Mouse (Mus musculus): Measurements from ENCODE around the gene Ranbp17.

Gene Ranbp17

DNA sequence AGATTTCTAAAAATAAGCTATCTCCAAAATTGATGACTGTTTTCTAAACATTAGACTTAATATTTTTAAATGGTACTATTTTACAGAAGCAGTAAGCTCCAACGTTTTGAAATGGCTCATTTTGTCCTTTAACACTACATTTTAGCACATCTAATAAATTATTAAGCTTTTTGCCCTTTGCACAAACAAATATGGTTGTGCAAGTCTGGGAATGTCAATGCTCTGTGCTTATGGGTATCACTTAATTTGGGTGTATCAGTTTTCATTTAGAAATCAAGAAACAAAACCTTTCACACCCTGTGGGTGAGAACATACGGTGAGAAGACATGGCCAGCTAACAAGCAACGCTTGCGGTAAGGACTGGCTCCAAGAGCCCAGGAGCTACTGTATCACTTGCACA, 108.9 kb downstream of the Ranbp17 start:
- no peak for DNase-seq (ENCODE audit: low spot score)

- DNase-seq (ENCODE audit: low spot score), result no peak
Measured at GRCm38 (mm10) chr11:33399346-33399745, 114.2 kb downstream of the Ranbp17 start.

DNA sequence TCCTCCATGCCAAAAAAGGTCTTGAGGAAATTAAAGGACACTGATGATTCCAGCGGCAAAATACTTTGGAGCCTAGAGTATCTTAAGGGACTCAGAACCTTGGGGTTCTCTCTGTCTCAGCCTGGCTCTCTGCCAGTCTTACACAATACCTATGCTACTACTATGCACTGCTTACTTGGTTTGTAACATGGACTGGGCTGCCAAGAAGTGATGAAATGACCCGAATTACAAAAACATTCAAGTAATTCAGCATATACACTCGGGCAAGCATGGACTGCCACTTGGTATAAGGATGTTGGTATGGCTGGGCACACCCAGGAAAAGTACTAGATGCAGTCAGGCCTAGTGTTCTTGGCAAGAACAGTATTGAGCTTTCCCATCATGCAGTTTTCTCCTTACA, 114.8 kb downstream of the Ranbp17 start:
- DNase-seq (ENCODE audit: low spot score), result no peak

DNA sequence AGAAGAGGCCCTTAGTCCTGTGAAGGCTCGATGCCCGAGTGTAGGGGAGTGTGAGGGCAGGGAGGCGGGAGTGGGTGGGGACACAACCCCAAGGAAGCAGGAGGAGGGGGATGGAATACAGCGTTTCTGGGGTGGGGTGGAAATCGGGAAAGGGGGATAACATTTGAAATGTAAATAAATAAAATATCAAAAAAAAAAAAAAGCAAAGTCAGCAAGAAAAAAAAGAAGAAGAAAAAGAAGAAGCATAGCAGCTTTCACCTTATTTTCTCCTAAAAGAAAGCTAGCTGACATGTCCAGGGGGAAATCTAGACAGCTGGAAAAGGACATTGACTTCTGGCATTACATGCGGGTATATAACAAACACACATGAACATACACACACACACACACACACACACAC, 117.3 kb downstream of the Ranbp17 start:
- DNase-seq (ENCODE audit: low spot score), result no peak

GRCm38 (mm10) chr11:33394093-33394492, 119.5 kb downstream of the Ranbp17 start:
- DNase-seq (ENCODE audit: low spot score), result no peak

DNA sequence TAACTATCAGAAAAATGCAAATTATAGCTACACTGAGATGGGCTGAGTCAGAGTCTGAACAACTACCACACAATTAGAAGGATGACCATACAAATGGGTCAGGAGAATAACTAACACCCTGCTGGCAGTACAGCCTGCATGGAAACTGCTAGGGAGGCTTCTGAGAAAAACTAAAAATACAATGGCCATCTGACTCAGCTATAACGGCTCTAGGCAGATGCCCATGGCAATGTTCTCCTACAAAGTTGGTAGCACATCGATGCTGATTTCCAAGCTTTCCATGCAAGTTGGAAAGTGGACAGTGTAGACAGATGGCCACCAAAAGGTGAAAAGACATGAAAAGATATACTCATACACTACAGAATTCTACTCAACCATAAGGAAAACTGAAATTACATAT, 124.9 kb downstream of the Ranbp17 start:
- no peak for DNase-seq (ENCODE audit: low spot score)

- no peak for DNase-seq (ENCODE audit: low spot score)
Measured at GRCm38 (mm10) chr11:33361867-33362266, 151.7 kb downstream of the Ranbp17 start.

GRCm38 (mm10) chr11:33349269-33349668, 164.3 kb downstream of the Ranbp17 start:
- no peak for DNase-seq (ENCODE audit: low spot score)

DNA sequence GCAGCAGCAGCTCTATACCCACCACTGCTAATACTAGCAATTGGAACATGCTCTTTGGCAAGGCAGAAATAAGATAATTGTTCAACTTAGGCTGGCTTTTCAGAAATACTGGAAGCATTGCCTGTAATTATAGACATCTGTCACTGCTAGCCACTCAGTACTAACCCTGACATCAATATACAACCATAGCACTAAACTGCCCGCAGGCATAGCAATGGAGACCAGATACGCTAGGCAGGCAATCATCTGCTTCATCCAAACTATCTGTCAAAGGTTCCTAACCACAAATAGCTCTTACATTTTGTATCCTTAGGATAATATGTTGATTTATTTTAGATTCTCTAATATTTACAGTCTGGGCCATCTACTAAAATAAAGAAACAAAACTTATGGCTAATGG, 171.5 kb downstream of the Ranbp17 start:
- DNase-seq (ENCODE audit: low spot score), result no peak

DNA sequence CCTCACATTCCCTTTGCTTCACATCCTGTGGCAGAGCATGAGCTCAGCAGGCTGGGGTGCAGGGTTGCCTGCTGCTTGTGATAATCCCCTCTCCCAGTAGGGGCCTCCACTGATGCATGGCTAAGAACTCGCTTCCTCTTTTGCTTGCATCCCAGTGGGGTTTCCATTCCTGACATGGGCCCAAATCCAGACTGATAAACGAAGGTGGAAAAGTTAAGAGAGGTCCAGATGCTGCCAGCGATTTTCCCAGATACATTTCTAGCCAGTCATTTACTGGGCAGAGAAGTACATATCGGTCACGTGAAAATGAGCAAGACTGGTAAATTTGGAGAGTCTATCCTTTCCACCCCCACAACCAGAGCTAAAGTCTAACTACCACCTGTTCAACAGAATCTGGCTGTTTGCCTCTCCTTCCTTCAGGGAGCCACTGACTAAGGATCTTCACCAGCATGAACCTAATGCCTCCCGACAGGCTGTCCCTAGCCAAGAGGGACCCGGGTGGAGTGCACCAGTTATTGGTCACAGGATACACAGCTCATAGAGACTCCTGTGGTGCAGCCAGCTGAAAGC, 176.9 kb downstream of the Ranbp17 start:
- peak; percentile 5 for DNase-seq (ENCODE audit: low spot score)

DNA sequence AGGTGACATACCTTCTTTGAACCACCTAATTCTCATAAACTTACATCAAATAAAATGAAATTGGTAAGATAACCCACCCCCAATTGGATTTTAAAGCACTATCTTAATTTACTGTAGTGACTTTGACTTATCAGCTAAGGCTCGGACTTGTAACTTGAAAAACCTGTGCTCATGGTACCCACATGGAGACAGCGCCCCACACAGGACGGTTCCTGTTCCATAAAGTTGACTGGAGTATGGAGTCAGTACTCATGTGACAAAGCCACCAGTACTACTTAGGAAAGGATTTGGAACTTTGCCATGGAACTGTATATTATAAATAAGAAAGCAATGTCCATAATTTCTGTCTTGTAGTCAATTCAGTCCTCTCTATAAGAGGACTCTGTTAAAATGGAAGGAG, 177.9 kb downstream of the Ranbp17 start:
- no peak for DNase-seq (ENCODE audit: low spot score)

DNA sequence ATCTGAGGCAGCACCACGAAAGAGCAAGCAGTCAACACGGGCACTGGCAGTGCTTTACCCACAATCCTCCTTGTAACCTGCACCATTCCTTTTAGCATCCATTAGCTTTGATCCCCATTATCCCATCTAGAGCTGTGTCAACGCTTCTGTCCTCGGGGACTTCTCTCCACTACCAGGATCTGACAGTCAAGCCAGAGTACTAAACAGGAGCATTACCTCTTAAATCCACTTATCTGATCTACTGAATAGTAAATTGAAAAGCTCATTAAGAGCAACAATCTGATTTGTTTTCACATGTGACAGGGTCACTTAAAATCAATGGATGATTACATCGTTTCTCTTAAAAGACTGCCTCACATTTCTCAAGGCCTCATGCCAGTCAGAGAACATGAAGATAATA, 181.4 kb downstream of the Ranbp17 start:
- DNase-seq (ENCODE audit: low spot score), result no peak

GRCm38 (mm10) chr11:33319006-33319611, 194.4 kb downstream of the Ranbp17 start:
- DNase-seq (ENCODE audit: low spot score), result no peak

- DNase-seq (ENCODE audit: low spot score), result no peak
Measured at GRCm38 (mm10) chr11:33309566-33309965, 204.0 kb downstream of the Ranbp17 start.

DNA sequence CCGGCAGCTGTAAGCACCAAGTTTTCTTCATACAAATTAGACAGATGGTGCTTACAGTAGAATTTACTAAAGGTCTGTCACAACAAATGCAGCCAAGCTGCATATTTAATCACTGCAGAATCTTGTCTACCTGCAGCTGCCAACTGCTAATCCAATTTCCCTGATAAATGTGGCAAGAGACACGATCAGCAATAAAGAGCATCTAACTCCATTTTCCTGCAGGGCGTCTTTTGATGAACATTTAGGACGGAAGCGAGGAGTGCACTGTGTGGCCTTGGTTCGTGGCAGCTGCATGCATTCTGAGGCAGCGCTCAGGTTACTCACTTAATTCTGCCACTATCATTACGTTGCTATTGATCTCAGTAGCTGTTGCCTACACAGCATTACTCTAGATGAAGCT, 212.7 kb downstream of the Ranbp17 start:
- no peak for DNase-seq (ENCODE audit: low spot score)

GRCm38 (mm10) chr11:33299371-33299770, 214.2 kb downstream of the Ranbp17 start:
- no peak for DNase-seq (ENCODE audit: low spot score)

DNA sequence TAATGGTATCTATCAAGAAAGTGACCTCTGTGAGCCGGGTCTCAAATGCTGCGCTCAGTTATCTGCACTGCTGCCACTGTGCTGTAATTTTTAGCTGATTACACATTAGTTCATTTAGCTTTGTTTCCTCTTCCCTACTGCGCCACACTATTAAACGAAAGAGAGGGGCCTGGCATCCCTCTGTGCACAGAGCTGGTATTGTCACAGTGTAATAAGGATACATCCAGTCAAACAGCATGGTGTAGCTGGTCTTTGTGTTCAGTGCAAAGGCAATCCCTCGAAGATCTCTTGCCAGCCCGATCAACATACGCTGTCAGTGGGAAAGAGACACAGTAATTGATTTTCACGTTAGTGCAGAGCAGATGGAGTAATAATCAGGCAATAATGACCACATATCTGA, 216.4 kb downstream of the Ranbp17 start:
- DNase-seq (ENCODE audit: low spot score), result no peak

DNA sequence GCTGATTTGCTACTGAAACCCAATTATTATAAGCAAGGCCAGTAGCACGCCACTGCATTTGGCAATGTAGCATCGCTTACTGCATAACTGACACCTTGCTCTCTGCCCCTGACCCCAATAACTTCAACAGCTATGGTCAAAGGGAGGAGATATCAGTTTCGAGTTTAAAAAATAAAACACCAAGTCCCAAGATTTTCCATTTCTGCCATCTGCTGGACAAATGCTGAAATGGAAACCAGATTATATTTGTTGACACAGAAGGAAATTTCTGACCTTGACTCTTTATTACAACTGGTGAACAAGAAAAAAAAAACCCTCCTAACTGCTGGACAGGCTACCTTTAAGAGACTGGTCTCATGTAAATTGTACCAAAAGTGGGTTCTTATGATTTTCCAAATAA, 218.1 kb downstream of the Ranbp17 start:
- DNase-seq (ENCODE audit: low spot score), result no peak

- DNase-seq (ENCODE audit: low spot score), result no peak
Measured at GRCm38 (mm10) chr11:33294063-33294462, 219.5 kb downstream of the Ranbp17 start.

- DNase-seq (ENCODE audit: low spot score), result no peak
Measured at GRCm38 (mm10) chr11:33278571-33278970, 235.0 kb downstream of the Ranbp17 start.

- no peak for DNase-seq (ENCODE audit: low spot score)
Measured at GRCm38 (mm10) chr11:33276637-33277036, 236.9 kb downstream of the Ranbp17 start, which contains the start of gene Gm12117. Gene Gm12117, minus strand, starts transcription at chr11:33276737.

DNA sequence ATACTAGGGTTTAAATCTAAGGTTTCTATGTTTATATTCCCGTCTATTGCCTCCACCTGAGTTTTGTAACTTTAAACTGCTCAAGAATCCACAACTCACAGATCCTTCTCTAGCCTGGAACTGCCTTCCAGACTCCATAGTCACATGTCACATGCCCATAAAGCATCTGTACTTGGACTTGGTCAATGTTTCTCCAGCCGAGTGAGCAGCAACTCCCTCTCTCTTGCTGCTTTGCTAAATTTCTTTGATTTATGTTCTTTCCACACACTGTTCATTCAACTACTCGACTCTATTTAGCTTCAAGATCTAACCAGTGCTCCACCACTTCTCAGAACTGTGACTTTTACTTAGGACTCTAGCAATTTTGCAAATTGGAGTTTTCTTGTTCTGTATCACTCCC, 238.7 kb downstream of the Ranbp17 start:
- DNase-seq (ENCODE audit: low spot score), result no peak

DNA sequence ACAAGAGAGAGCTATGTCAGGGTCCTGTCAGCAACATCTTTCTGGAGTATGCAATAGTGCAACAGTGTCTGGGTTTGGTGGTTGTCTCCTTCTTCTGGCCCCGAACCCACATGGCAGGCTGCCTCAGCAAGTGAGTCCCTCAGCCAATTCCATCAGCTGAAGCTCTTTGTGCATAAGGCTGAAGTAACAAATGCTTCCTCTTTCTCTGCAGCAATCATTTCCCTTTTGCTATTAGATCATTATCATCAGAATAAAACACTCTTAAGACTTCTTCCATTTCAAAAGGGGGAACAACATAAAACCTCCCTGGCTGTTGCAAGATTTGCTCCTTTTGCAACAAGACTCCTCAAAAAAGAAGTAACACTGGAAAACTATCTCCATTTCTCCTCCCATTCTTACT, 239.3 kb downstream of the Ranbp17 start:
- DNase-seq (ENCODE audit: low spot score), result no peak

GRCm38 (mm10) chr11:33240295-33240694, 273.3 kb downstream of the Ranbp17 start:
- no peak for DNase-seq (ENCODE audit: low spot score)

Data from yolk sac, embryonic 10.5 days (tissue).